Mouse (Mus musculus): ENCODE data around the gene Cst10.

Cst10 gene

GRCm38 (mm10) chr2:149404757-149405156 lies at the start of gene Cst10:
TSS of gene Cst10 (plus strand) at chr2:149405057.
- no peak for DNase-seq

GRCm38 (mm10) chr2:149392951-149393350 lies 11.9 kb upstream of the Cst10 start:
- no peak for DNase-seq

DNA sequence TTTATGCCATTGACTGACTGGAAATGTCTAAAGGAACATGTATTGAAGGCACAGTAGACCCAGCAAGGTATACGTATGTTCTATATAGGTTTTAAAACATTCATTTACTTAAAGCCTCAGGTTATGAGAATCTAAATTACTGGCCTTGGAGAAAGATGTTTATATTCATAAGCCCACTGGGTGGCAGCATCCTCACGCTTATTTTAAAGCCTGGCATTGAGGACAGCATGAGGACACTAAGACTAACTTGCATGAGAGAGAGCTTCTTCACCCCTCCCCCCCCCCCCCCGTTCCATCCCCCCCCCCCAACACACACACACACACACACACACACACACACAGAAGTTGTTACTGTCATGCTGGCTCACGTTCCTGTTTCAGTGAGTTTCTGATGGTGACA lies 17.7 kb downstream of the Cst10 start:
- DNase-seq, result no peak

Measured in spleen, adult 18-20 months (tissue).